Mouse (Mus musculus) liver, embryonic 16.5 days (tissue): Measurements from ENCODE around the gene Magi1. TPM values are rescaled to one million over a fixed set of nuclear protein-coding genes. Genes with fewer than 3 reads are reported as not detected.

Experiments used
- ATAC-seq: fragments of 200-750 bp; cut with Nextera tagmentation; 2 replicates; pipeline ENCODE4 v1.8.0; 2017; ENCODE audit warnings: low read depth, mild to moderate bottlenecking, moderate number of reproducible peaks, moderate library complexity
- H3K27ac ChIP-seq: fragments of 300-500 bp; sonication (generic); 2 replicates; pipeline ENCODE4 v1.5.1; 2014; ENCODE audit warnings: mild to moderate bottlenecking, low read length
- H3K27me3 ChIP-seq: fragments of 300-500 bp; sonication (generic); 2 replicates; pipeline ENCODE4 v1.6.1; 2014; ENCODE audit warnings: low read depth, low read length, mixed read lengths; ENCODE audit not compliant: control insufficient read depth, insufficient read depth
- H3K36me3 ChIP-seq: fragments of 300-500 bp; sonication (generic); 2 replicates; pipeline ENCODE4 v1.6.1; 2014; ENCODE audit warnings: mild to moderate bottlenecking; ENCODE audit not compliant: control insufficient read depth, insufficient read depth
- H3K4me1 ChIP-seq: fragments of 300-500 bp; sonication (generic); 2 replicates; pipeline ENCODE4 v1.6.1; 2014; ENCODE audit warnings: low read depth, low read length, mixed read lengths; ENCODE audit not compliant: control insufficient read depth
- H3K4me2 ChIP-seq: fragments of 300-500 bp; sonication (generic); 2 replicates; pipeline ENCODE4 v1.6.1; 2014; ENCODE audit warnings: low read depth, low read length, mixed read lengths
- H3K4me3 ChIP-seq: fragments of 300-500 bp; sonication (generic); 2 replicates; pipeline ENCODE4 v1.5.1; 2014; ENCODE audit warnings: low read depth, mild to moderate bottlenecking, low read length
- H3K9ac ChIP-seq: fragments of 300-500 bp; sonication (generic); 2 replicates; pipeline ENCODE4 v1.6.1; 2014; ENCODE audit warnings: low read depth, low read length
- H3K9me3 ChIP-seq: fragments of 300-500 bp; sonication (generic); replicated peaks from 2 replicates; pipeline ENCODE4 v1.6.1; 2016; ENCODE audit warnings: low read length; ENCODE audit not compliant: control insufficient read depth
- WGBS: fragments of 180-500 bp; shearing (Covaris S2); extraction: QIAGEN DNeasy Blood & Tissue Kit; methylation state at CpG from one replicate; pipeline ENCODE4 v1.1.7; 2014; ENCODE audit not compliant: insufficient replicate concordance; 5-methylcytosine and 5-hydroxymethylcytosine counted together
- polyA plus RNA-seq: library from polyadenylated mRNA; unstranded; fragments of >200 nt; fragmentation: Nextera tagmentation; extraction: Ambion mirVana; gene quantifications from 2 replicates; pipeline ENCODE4 v1.2.1, GENCODE M21; 2015

Magi1 gene
- polyA plus RNA-seq, 1 experiment from 2014 or later = 1.3 TPM

GRCm38 (mm10) chr6:94241251-94241650 is 42.5 kb downstream of the Magi1 start:
- H3K9me3 ChIP-seq = no peaks in the 10 kb centered on the region
- no peaks in the 10 kb centered on the region for H3K36me3 ChIP-seq
- no peak overlapping the region for H3K4me2 ChIP-seq
- H3K4me3 ChIP-seq = no peak overlapping the region
- H3K27me3 ChIP-seq = no peaks in the 10 kb centered on the region
- H3K27ac ChIP-seq = no peak overlapping the region
- peaks cover 4% of the 10 kb centered on the region; the same call in 1 of the 2 replicates for H3K4me1 ChIP-seq
- WGBS = 56% methylated on average over 6 of the region's 6 CpGs
- no peak for ATAC-seq
- H3K9ac ChIP-seq = no peak overlapping the region

- no peak overlapping the region for H3K4me2 ChIP-seq
- no peaks in the 10 kb centered on the region for H3K27me3 ChIP-seq
- H3K36me3 ChIP-seq = no peaks in the 10 kb centered on the region
- H3K4me1 ChIP-seq = peaks cover 4% of the 10 kb centered on the region; the same call in 1 of the 2 replicates
- H3K27ac ChIP-seq = no peak overlapping the region
- no peak overlapping the region for H3K4me3 ChIP-seq
- no peak for ATAC-seq
- no peaks in the 10 kb centered on the region for H3K9me3 ChIP-seq
- 47% methylated on average over 2 of the region's 2 CpGs for WGBS
- no peak overlapping the region for H3K9ac ChIP-seq
Observed at GRCm38 (mm10) chr6:94238643-94239042, 45.1 kb downstream of the Magi1 start.

GRCm38 (mm10) chr6:94236899-94237298 is 46.8 kb downstream of the Magi1 start:
- H3K9ac ChIP-seq = no peak overlapping the region
- H3K4me1 ChIP-seq = peaks cover 4% of the 10 kb centered on the region; the same call in 1 of the 2 replicates
- no peaks in the 10 kb centered on the region for H3K27me3 ChIP-seq
- no peak overlapping the region for H3K27ac ChIP-seq
- no peaks in the 10 kb centered on the region for H3K9me3 ChIP-seq
- WGBS = 51% methylated on average over 2 of the region's 2 CpGs
- H3K4me3 ChIP-seq = no peak overlapping the region
- no peak for ATAC-seq
- H3K4me2 ChIP-seq = no peak overlapping the region
- no peaks in the 10 kb centered on the region for H3K36me3 ChIP-seq

- Histone ChIP-seq H3K4me2 (no peak overlapping the region), H3K9ac (no peak overlapping the region), H3K36me3 (no peaks in the 10 kb centered on the region), H3K27ac (no peak overlapping the region), H3K27me3 (no peaks in the 10 kb centered on the region), H3K4me1 (no peaks in the 10 kb centered on the region; the same call in 1 of the 2 replicates), H3K9me3 (no peaks in the 10 kb centered on the region), H3K4me3 (no peak overlapping the region)
- 31% methylated on average over 3 of the region's 3 CpGs for WGBS
- no peak for ATAC-seq
Observed at GRCm38 (mm10) chr6:94232243-94232785, 51.4 kb downstream of the Magi1 start.

- H3K27ac ChIP-seq = no peak overlapping the region
- H3K4me3 ChIP-seq = no peak overlapping the region
- H3K4me1 ChIP-seq = no peaks in the 10 kb centered on the region; the same call in 1 of the 2 replicates
- no peak overlapping the region for H3K4me2 ChIP-seq
- H3K9ac ChIP-seq = no peak overlapping the region
- H3K36me3 ChIP-seq = no peaks in the 10 kb centered on the region
- 60% methylated on average over 4 of the region's 4 CpGs for WGBS
- H3K27me3 ChIP-seq = no peaks in the 10 kb centered on the region
- ATAC-seq = no peak
- H3K9me3 ChIP-seq = no peaks in the 10 kb centered on the region
Observed at GRCm38 (mm10) chr6:94231831-94232230, 51.9 kb downstream of the Magi1 start.

- H3K4me2 ChIP-seq = no peak overlapping the region; the same call in 1 of the 2 replicates
Observed at GRCm38 (mm10) chr6:94231367-94231766, 52.4 kb downstream of the Magi1 start.

GRCm38 (mm10) chr6:94230918-94231317 is 52.8 kb downstream of the Magi1 start:
- 44% methylated on average over 3 of the region's 3 CpGs for WGBS
- no peak for ATAC-seq

More at GRCm38 (mm10) chr6:94231367-94231766, 52.4 kb downstream of the Magi1 start:
- Histone ChIP-seq H3K36me3 (no peaks in the 10 kb centered on the region), H3K4me3 (no peak overlapping the region), H3K9me3 (no peaks in the 10 kb centered on the region), H3K9ac (no peak overlapping the region), H3K27ac (no peak overlapping the region), H3K27me3 (no peaks in the 10 kb centered on the region), H3K4me1 (no peaks in the 10 kb centered on the region; the same call in 1 of the 2 replicates)
- 34% methylated on average over 7 of the region's 7 CpGs for WGBS
- no peak for ATAC-seq

GRCm38 (mm10) chr6:94230129-94230528 is 53.6 kb downstream of the Magi1 start:
- H3K4me2 ChIP-seq = no peak overlapping the region
- no peak for ATAC-seq
- no peaks in the 10 kb centered on the region for H3K27me3 ChIP-seq
- no peak overlapping the region for H3K9ac ChIP-seq
- no peaks in the 10 kb centered on the region for H3K9me3 ChIP-seq
- WGBS = 46% methylated on average over 3 of the region's 3 CpGs
- H3K4me3 ChIP-seq = no peak overlapping the region
- no peaks in the 10 kb centered on the region for H3K36me3 ChIP-seq
- H3K4me1 ChIP-seq = no peaks in the 10 kb centered on the region; the same call in none of the 2 replicates
- no peak overlapping the region for H3K27ac ChIP-seq

More at GRCm38 (mm10) chr6:94230918-94231317, 52.8 kb downstream of the Magi1 start:
- Histone ChIP-seq H3K27ac (no peak overlapping the region), H3K4me2 (no peak overlapping the region; the same call in 1 of the 2 replicates), H3K4me3 (no peak overlapping the region), H3K4me1 (no peaks in the 10 kb centered on the region; the same call in 1 of the 2 replicates), H3K36me3 (no peaks in the 10 kb centered on the region), H3K27me3 (no peaks in the 10 kb centered on the region), H3K9ac (no peak overlapping the region), H3K9me3 (no peaks in the 10 kb centered on the region)

- Histone ChIP-seq H3K27ac (no peak overlapping the region), H3K36me3 (no peaks in the 10 kb centered on the region), H3K27me3 (no peaks in the 10 kb centered on the region), H3K4me2 (no peak overlapping the region), H3K4me1 (no peaks in the 10 kb centered on the region; the same call in none of the 2 replicates), H3K9ac (no peak overlapping the region), H3K9me3 (no peaks in the 10 kb centered on the region), H3K4me3 (no peak overlapping the region)
- ATAC-seq = no peak
- 52% methylated on average over 6 of the region's 6 CpGs for WGBS
Observed at GRCm38 (mm10) chr6:94226262-94226661, 57.5 kb downstream of the Magi1 start.
